Mouse (Mus musculus) thymus, adult 2 months (tissue): ENCODE results near the gene Dab2ip.

Experiments used
- CTCF ChIP-seq: fragments of 200-500 bp; IDR thresholded peaks from 2 replicates; pipeline ENCODE4 v1.5.1; 2012; ENCODE audit warnings: mild to moderate bottlenecking, control low read depth, low read length, moderate library complexity, borderline replicate concordance; ENCODE audit not compliant: control insufficient read depth, poor library complexity, insufficient read depth; ENCODE audit errors: extremely low read depth
- POLR2A ChIP-seq: fragments of 200-500 bp; IDR thresholded peaks from 2 replicates; pipeline ENCODE4 v1.6.1; 2012; ENCODE audit warnings: mild to moderate bottlenecking, low read length, control low read depth, moderate library complexity; ENCODE audit not compliant: control insufficient read depth, poor library complexity, insufficient read depth; ENCODE audit errors: extremely low read depth

DNA sequence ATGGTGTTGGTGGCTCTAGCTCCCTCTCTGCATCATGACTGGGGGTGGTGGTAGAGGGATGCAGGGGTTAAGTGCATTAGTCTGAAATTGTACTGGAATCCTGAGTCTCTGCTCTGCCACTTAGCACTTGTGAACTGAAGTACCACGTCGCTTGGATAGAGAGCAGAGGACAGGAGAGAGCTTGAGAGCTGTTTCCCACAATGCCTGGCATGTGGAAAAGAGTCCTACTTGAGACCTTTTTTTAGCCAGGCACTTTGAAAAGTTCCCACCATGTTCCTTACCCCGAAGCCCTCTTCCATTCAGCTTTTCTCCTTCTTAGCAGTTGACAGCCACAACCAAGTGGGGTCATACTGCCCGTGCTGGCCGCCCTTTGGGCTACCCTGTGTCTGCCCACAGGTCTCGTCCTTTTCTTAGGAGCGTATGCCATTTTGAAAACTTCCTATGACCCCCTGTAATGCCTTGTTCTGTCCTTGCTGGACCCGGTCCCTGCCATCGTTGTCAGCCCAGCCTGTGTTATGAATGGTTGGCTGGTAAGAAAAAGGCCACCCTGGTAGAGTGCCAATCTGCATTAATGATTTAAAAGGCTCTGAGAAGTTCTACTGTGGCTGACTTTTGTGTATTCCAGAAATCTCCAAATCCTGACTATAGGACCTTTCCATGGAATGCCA, 34.8 kb downstream of the Dab2ip start:
- no peak for TF ChIP-seq POLR2A
- TF ChIP-seq CTCF: no peak
